Mouse (Mus musculus) hindbrain, postnatal 0 days (tissue): ENCODE measurements around the gene Wdr95. TPM values are rescaled to one million over a fixed set of nuclear protein-coding genes. Genes with fewer than 3 reads are reported as not detected.

ENCODE experiments used
- ATAC-seq: fragments of 200-750 bp; cut with Nextera tagmentation; 2 replicates; pipeline ENCODE4 v1.8.0; 2017; ENCODE audit warnings: mild to moderate bottlenecking, moderate TSS enrichment, moderate library complexity
- DNase-seq: peaks from one replicate; pipeline ENCODE4 v3.0.0-alpha.2; 2015; ENCODE audit warnings: low spot score
- H3K27ac ChIP-seq: fragments of 300-500 bp; sonication (generic); 2 replicates; pipeline ENCODE4 v1.5.1; 2014; ENCODE audit warnings: mild to moderate bottlenecking
- H3K27me3 ChIP-seq: fragments of 300-500 bp; sonication (generic); 2 replicates; pipeline ENCODE4 v1.6.1; 2014; ENCODE audit warnings: low read length, mixed read lengths; ENCODE audit not compliant: insufficient read depth
- H3K36me3 ChIP-seq: fragments of 300-500 bp; sonication (generic); 2 replicates; pipeline ENCODE4 v1.6.1; 2014; ENCODE audit warnings: low read length, mixed read lengths; ENCODE audit not compliant: insufficient read depth
- H3K4me1 ChIP-seq: fragments of 300-500 bp; sonication (generic); 2 replicates; pipeline ENCODE4 v1.6.1; 2014; ENCODE audit warnings: antibody characterized with exemption, low read length, mixed read lengths; ENCODE audit not compliant: insufficient read depth
- H3K4me2 ChIP-seq: fragments of 300-500 bp; sonication (generic); 2 replicates; pipeline ENCODE4 v1.6.1; 2014; ENCODE audit warnings: low read depth, mild to moderate bottlenecking, low read length, moderate library complexity, mixed read lengths
- H3K4me3 ChIP-seq: fragments of 300-500 bp; sonication (generic); 2 replicates; pipeline ENCODE4 v1.5.1; 2014; ENCODE audit warnings: low read length
- H3K9ac ChIP-seq: fragments of 300-500 bp; sonication (generic); replicated peaks from 2 replicates; pipeline ENCODE4 v1.6.1; 2014; ENCODE audit warnings: mild to moderate bottlenecking, low read length, moderate library complexity, mixed read lengths
- H3K9me3 ChIP-seq: fragments of 300-500 bp; sonication (generic); 2 replicates; pipeline ENCODE4 v1.6.1; 2016; ENCODE audit warnings: low read length, mixed read lengths
- CTCF ChIP-seq: IDR thresholded peaks from 2 replicates; pipeline ENCODE4 v1.5.1; 2016; ENCODE audit warnings: antibody characterized with exemption, control low read depth, low read depth
- WGBS: fragments of 180-500 bp; shearing (Covaris S2); extraction: QIAGEN DNeasy Blood & Tissue Kit; methylation state at CpG from one replicate; pipeline ENCODE4 v1.1.7; 2014; 5-methylcytosine and 5-hydroxymethylcytosine counted together
- polyA plus RNA-seq: library from polyadenylated mRNA; unstranded; fragments of >200 nt; fragmentation: Nextera tagmentation; extraction: Ambion mirVana; gene quantifications from 2 replicates; pipeline ENCODE4 v1.2.1, GENCODE M21; 2015
- total RNA-seq: library from RNA; depleted of rRNA; stranded (reverse); fragments of >200 nt; gene quantifications from 2 replicates; pipeline ENCODE4 v1.2.3, GENCODE M21; 2014

Wdr95 gene
- total and polyA plus RNA-seq, 2 experiments from 2014 or later = 0.19 TPM; not detected in 1

GRCm38 (mm10) chr5:149623815-149624675 lies 95.6 kb downstream of the Wdr95 start:
- Histone ChIP-seq H3K4me3 (no peak overlapping the region), H3K9ac (no peak overlapping the region), H3K9me3 (no peaks in the 10 kb centered on the region), H3K27ac (no peak overlapping the region), H3K36me3 (peaks cover 59% of the 10 kb centered on the region), H3K27me3 (no peaks in the 10 kb centered on the region), H3K4me2 (no peak overlapping the region), H3K4me1 (no peaks in the 10 kb centered on the region)
- 90% methylated on average over 8 of the region's 8 CpGs for WGBS
- no peak for TF ChIP-seq CTCF
- no peak for ATAC-seq
- no peak for DNase-seq

- WGBS = 92% methylated on average over 3 of the region's 3 CpGs
- H3K4me3 ChIP-seq = no peak overlapping the region
These were observed 97.1 kb downstream of the Wdr95 start for GRCm38 (mm10) chr5:149625547-149625946.

GRCm38 (mm10) chr5:149634409-149635035 lies 106.0 kb downstream of the Wdr95 start:
- no peaks in the 10 kb centered on the region for H3K27me3 ChIP-seq
- peaks cover 11% of the 10 kb centered on the region for H3K4me1 ChIP-seq
- peak overlapping the region; percentile 80 for H3K9ac ChIP-seq
- TF ChIP-seq CTCF = no peak
- peaks cover 23% of the 10 kb centered on the region for H3K36me3 ChIP-seq
- H3K9me3 ChIP-seq = no peaks in the 10 kb centered on the region
- H3K4me2 ChIP-seq = peak overlapping the region; percentile 61
- ATAC-seq = no peak
- H3K27ac ChIP-seq = no peak overlapping the region
- DNase-seq = no peak
- H3K4me3 ChIP-seq = peak overlapping the region; percentile 77
- WGBS = 64% methylated on average over 11 of the region's 11 CpGs

More at GRCm38 (mm10) chr5:149625547-149625946, 97.1 kb downstream of the Wdr95 start:
- Histone ChIP-seq H3K27me3 (no peaks in the 10 kb centered on the region), H3K9ac (no peak overlapping the region), H3K4me1 (no peaks in the 10 kb centered on the region), H3K36me3 (peaks cover 58% of the 10 kb centered on the region), H3K9me3 (no peaks in the 10 kb centered on the region), H3K27ac (no peak overlapping the region), H3K4me2 (no peak overlapping the region)
- no peak for ATAC-seq
- no peak for TF ChIP-seq CTCF
- no peak for DNase-seq

- WGBS = under 1% methylated on average over 24 of the region's 24 CpGs
- ATAC-seq (no peak; the same call in 1 of the 2 replicates), DNase-seq (peak; percentile 69)
- H3K36me3 ChIP-seq = peaks cover 14% of the 10 kb centered on the region
- H3K4me1 ChIP-seq = peaks cover 11% of the 10 kb centered on the region
- no peak for TF ChIP-seq CTCF
- no peaks in the 10 kb centered on the region for H3K27me3 ChIP-seq
- peak overlapping the region; percentile 88 for H3K27ac ChIP-seq
- H3K9ac ChIP-seq = peak overlapping the region; percentile 80
- no peaks in the 10 kb centered on the region for H3K9me3 ChIP-seq
- peak overlapping the region; percentile 77 for H3K4me3 ChIP-seq
- H3K4me2 ChIP-seq = peak overlapping the region; percentile 61
These were observed 107.1 kb downstream of the Wdr95 start for GRCm38 (mm10) chr5:149635556-149635955.

- Histone ChIP-seq H3K4me2 (peak within 1 kb of the TSS; percentile 61), H3K4me3 (peak within 1 kb of the TSS; percentile 77), H3K27ac (peak within 1 kb of the TSS; percentile 88), H3K27me3 (no peaks in the 10 kb centered on the region), H3K36me3 (peaks cover 7% of the 10 kb centered on the region; the same call in 1 of the 2 replicates), H3K4me1 (peaks cover 11% of the 10 kb centered on the region), H3K9me3 (no peaks in the 10 kb centered on the region), H3K9ac (peak within 1 kb of the TSS; percentile 80)
- peak; percentile 99 for DNase-seq
- TF ChIP-seq CTCF = peak; percentile 43; the same call in 1 of the 2 replicates
- ATAC-seq = peak; percentile 98
- WGBS = under 1% methylated on average over 60 of the region's 60 CpGs
These were observed 107.8 kb downstream of the Wdr95 start, which contains the start of gene Hsph1 for GRCm38 (mm10) chr5:149636075-149636920. TSS of gene Hsph1 (minus strand) at chr5:149636376.

GRCm38 (mm10) chr5:149637306-149637705 lies 108.8 kb downstream of the Wdr95 start:
- peak overlapping the region; percentile 88; the same call in 1 of the 2 replicates for H3K27ac ChIP-seq
- peaks cover 11% of the 10 kb centered on the region for H3K4me1 ChIP-seq
- H3K27me3 ChIP-seq = no peaks in the 10 kb centered on the region
- peak overlapping the region; percentile 77 for H3K4me3 ChIP-seq
- H3K4me2 ChIP-seq = peak overlapping the region; percentile 61
- H3K9ac ChIP-seq = peak overlapping the region; percentile 45; the same call in 1 of the 2 replicates
- no peak for TF ChIP-seq CTCF
- ATAC-seq (no peak), DNase-seq (no peak)
- no peaks in the 10 kb centered on the region for H3K9me3 ChIP-seq
- H3K36me3 ChIP-seq = no peaks in the 10 kb centered on the region; the same call in 1 of the 2 replicates
- 38% methylated on average over 8 of the region's 8 CpGs for WGBS
